Mouse (Mus musculus) ES-CJ7 (cell line): ENCODE results near the gene Hspbap1.

Source experiments
- DNase-seq: peaks from one replicate; pipeline ENCODE4 v3.0.0; 2011; ENCODE audit warnings: low read depth, low spot score

The Hspbap1 gene

GRCm38 (mm10) chr16:35791962-35792521 is 21.9 kb downstream of the Hspbap1 start:
- no peak for DNase-seq

DNA sequence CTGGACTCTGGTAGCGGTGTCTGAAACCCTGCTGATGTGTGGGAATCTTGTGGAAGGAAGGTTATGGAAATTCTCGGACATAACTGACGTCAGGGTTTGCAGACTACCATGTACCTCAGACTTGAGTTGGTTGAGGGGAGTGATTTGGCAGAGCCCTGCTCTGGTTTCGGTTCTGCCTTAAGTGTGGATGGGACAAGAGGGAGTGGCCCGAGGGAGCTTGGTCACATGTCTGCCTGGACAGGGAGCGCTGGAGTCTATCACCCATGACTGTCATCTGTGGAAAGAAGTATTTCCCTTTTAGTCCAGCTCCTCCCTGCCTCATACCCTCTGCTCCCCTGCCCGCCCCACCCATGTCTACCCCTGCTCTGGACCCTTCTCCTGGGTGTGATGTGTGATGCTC is 32.0 kb downstream of the Hspbap1 start:
- DNase-seq, result no peak

DNA sequence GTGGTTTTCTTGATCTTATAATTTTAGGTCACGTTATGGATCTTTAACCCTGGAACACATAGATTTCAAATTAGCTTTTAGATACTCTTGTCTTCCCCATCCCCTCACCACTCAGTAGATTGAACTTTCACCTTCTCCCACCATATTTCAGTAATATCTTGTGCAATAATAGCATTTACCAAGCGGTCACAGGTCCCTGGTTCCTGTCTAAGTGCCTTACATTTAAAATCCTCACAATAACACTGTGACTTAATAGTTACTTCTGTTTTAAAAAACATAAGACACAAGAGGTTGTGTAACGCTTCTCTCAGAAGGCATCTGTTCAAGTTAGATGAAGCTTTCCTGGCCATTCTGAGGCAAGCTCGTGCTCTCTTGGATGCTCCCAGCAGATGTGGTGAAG is 33.5 kb downstream of the Hspbap1 start:
- DNase-seq, result no peak

DNA sequence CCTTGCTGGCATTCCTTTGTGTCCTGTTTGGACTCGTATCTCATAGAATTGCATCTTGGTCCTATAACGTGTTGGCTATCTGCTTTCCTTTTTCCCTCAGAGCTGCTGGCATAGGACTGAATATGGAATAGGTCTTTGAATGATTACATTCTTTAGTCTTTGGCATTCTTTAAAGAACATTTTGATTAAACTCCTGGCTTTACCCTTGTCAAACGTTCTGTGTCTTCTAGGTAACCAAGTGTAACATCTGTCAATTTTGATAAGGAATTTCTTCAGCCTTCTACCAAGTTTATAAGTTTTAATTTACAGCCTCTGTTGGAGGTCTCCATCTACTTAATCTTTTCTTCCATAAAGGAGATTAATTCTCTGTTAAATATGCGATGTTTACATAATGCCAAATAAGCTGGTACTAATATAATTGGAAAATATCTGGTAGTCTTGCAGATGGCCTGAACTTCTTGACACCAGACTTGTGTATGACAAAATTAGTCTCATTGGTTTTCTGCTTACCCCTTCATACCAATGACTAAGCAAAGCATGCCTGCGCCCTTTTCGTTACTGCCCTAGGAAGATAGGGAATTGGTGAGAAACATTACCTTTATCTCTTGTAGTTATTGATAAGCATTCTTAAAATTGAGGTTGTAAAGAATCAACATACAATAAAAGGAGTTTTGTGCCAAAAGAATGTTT is 36.9 kb downstream of the Hspbap1 start:
- DNase-seq, result no peak

DNA sequence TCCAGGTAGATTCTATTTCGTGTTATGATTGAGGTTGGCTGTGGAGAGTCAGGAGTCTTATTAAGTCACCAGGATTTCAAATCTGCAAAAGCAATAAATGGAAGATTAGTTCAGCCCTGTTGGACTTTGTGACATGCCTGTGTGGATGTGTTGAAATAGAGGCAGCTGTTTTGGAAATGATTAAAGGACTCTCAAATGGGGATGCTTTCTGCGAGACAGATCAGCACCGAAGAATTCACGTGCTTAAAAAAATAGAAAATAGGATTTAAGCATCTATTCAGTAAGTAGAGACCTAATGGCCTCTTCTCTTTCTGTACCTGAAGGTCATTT is 37.5 kb downstream of the Hspbap1 start:
- DNase-seq, result no peak

GRCm38 (mm10) chr16:35808838-35809237 is 38.7 kb downstream of the Hspbap1 start:
- no peak for DNase-seq

GRCm38 (mm10) chr16:35813119-35813518 is 42.9 kb downstream of the Hspbap1 start:
- DNase-seq, result no peak

- peak; percentile 70 for DNase-seq
Measured at GRCm38 (mm10) chr16:35817255-35818089, 47.3 kb downstream of the Hspbap1 start.

GRCm38 (mm10) chr16:35829999-35830398 is 59.8 kb downstream of the Hspbap1 start:
- peak; percentile 95 for DNase-seq

DNA sequence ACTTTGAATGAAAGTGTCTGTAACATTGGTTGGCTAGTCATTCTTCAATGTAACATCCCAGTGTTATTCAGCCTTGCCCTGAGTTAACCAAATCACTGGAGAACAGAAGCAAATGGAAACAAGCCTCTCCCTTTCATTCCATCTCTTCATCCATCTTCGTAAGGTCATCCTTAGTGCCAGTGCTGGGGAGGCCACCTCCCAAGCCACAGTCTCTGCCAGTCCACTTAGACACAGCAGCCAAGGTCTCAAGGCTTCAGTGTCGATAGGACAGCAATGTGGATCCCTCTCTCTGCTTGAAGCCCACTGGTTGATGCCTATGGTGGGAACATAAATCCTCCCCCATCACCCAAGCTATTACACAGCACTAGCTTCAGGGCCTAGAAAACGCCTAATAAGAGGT is 62.8 kb downstream of the Hspbap1 start:
- DNase-seq, result no peak

DNA sequence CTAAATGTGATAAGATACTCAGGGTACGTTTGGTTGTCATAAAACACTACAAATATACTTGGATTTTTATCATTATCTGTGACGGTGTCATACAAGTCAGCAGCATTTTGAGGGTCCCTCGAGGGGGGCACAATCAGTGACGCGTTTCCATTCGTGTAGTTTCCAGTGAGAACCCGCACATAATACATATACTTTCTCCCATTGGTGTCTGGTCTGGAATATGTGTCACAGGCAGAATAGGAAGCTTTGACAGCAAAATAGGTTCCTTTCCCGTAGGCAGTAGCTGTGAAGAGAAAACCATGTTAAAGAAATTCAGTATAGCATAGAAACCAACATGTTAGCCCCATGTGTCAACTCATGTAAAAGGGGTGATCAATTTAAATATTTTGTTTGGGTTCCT is 64.5 kb downstream of the Hspbap1 start:
- no peak for DNase-seq

DNA sequence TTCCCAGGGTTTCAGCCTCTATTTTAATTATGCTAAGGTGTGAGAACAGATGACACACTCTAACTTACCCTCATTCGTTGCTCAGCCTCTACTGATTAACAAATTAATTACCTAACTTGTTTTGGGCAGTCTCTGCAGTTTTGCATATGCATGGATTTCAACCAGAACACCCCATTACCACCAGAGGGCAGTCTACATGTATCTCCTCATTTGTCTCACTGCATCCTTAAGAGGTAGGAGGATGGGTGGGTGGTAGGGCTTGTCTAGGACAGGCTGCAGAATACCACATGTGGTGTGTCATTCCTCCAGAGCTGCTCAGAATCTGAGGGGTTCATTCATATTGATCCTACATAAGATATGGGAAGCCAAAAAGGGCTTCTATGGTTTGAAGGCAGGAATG is 69.5 kb downstream of the Hspbap1 start:
- peak; percentile 81 for DNase-seq

DNA sequence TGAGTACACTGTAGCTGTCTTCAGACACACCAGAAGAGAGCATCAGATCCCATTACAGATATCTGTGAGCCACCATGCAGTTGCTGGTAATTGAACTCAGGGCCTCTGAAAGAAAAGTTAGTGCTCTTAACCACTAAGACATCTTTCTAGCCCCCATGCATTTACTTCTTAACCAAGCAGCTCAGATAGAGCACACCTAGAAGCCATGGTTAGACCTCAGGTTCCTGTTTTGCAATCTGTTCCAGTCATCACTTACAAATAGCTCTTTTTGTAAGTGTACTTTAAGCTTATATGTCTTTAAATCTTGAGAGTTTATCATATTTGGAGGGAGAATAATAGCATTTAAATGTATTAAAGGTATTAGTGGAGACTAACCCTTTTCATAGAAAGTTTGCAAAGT is 77.0 kb downstream of the Hspbap1 start:
- DNase-seq, result no peak

- no peak for DNase-seq
Measured at GRCm38 (mm10) chr16:35855846-35856245, 85.7 kb downstream of the Hspbap1 start.

GRCm38 (mm10) chr16:35856766-35857165 is 86.6 kb downstream of the Hspbap1 start:
- DNase-seq, result no peak

GRCm38 (mm10) chr16:35860236-35860635 is 90.1 kb downstream of the Hspbap1 start:
- no peak for DNase-seq

DNA sequence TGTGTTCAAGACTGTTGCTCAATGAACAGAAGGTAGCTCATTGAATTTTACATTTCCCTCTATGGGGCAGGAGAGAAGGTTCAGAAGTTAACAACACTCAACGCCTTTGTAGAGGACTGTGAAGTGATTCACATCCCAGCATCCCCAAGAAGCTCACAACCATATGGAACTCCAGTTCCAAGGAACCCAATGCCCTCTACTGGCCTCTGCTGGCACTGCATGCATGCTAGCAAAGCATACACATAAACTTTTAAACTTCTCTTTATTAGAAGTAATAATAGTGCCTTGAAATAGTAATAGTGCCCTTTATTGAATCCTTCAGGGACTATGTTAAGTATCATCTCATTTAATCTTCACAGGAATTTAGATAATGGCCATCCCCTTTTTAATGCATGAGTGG is 91.9 kb downstream of the Hspbap1 start:
- peak; percentile 48 for DNase-seq

GRCm38 (mm10) chr16:35867726-35868125 is 97.6 kb downstream of the Hspbap1 start:
- DNase-seq, result peak; percentile 81

GRCm38 (mm10) chr16:35869126-35869525 is 99.0 kb downstream of the Hspbap1 start:
- peak; percentile 80 for DNase-seq

DNA sequence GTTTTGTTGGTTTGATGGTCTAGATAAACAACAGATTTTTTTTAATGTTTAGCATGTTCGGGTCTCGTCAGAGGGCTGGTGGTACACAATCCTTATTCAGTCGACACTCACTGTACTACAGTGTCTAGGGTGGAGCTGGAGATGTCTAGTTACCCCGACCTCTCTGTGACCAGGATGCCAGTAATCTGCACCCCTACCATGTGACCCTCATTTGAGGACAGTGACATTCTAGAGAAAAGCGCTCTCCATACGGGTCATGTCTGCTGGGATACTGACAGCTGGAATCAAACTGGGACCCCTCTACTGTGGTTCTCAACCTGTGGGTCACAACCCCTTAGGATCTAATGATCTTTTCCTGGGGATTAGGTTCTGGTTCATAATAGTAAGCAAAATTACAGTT is 99.5 kb downstream of the Hspbap1 start:
- no peak for DNase-seq

GRCm38 (mm10) chr16:35870581-35871047 is 100.4 kb downstream of the Hspbap1 start:
- DNase-seq, result peak; percentile 41

- DNase-seq, result peak; percentile 46
Measured at GRCm38 (mm10) chr16:35871048-35871851, 101.1 kb downstream of the Hspbap1 start, which contains the start of gene Parp14. Parp14 (minus strand) TSS chr16:35871544.
